Mouse (Mus musculus): Measurements from ENCODE around the gene Gm20388. TPM values are rescaled to one million over a fixed set of nuclear protein-coding genes. Genes with fewer than 3 reads are reported as not detected.

Gm20388 gene
- polyA plus RNA-seq, 2 experiments: 8.5 TPM; not detected in 1

- no peak for ATAC-seq (ENCODE audit: insufficient read depth)
- TF ChIP-seq EP300 (IDR thresholded peaks at IDR 0.05; ENCODE audit: low read depth) (no peak), CTCF (IDR thresholded peaks at IDR 0.05; ENCODE audit: low read depth) (no peak)
These were observed 406.6 kb downstream of the Gm20388 start for GRCm38 (mm10) chr8:120317118-120317824.

GRCm38 (mm10) chr8:120318476-120318991, 407.9 kb downstream of the Gm20388 start:
- no peak for DNase-seq (ENCODE audit: low read depth in 3 of 3, low spot score in 3 of 3)

More at GRCm38 (mm10) chr8:120317118-120317824, 406.6 kb downstream of the Gm20388 start:
- Histone ChIP-seq H3K9ac (replicated peaks) (no peak overlapping the region), H3K4me1 (replicated peaks; ENCODE audit: control insufficient read depth in 2 of 2, insufficient read depth in 2 of 2, low read length in 1 of 2) (peaks cover 0 to 4% of the 10 kb centered on the region in 2 experiments; a peak in 2 of 4 replicates), H3K36me3 (replicated peaks; ENCODE audit: control insufficient read depth, insufficient read depth, low read depth) (no peaks in the 10 kb centered on the region), H3K4me2 (ENCODE audit: low read depth) (no peak overlapping the region), H3K9me3 (ENCODE audit: control insufficient read depth, low read length) (no peaks in the 10 kb centered on the region), H3K4me3 (ENCODE audit: insufficient read depth in 1 of 2, low read depth in 2 of 2, low read length in 2 of 2) (no peak overlapping the region), H3K27me3 (ENCODE audit: control insufficient read depth, insufficient read depth, low read length) (no peaks in the 10 kb centered on the region), H3K27ac (no peak overlapping the region)
- WGBS (ENCODE audit: insufficient replicate concordance): 77% methylated on average over 21 of the region's 21 CpGs
- no peak for DNase-seq (ENCODE audit: low read depth in 3 of 3, low spot score in 3 of 3)

GRCm38 (mm10) chr8:120319449-120319848, 408.8 kb downstream of the Gm20388 start:
- Histone ChIP-seq H3K36me3 (replicated peaks; ENCODE audit: control insufficient read depth, insufficient read depth, low read depth) (no peaks in the 10 kb centered on the region), H3K4me2 (ENCODE audit: low read depth) (peak overlapping the region; percentile 48), H3K9ac (replicated peaks) (no peak overlapping the region), H3K4me1 (replicated peaks; ENCODE audit: control insufficient read depth in 2 of 2, insufficient read depth in 2 of 2, low read length in 1 of 2) (peaks cover 3 to 14% of the 10 kb centered on the region in 2 experiments; a peak in 3 of 4 replicates), H3K4me3 (ENCODE audit: insufficient read depth in 1 of 2, low read depth in 2 of 2, low read length in 2 of 2) (no peak overlapping the region), H3K9me3 (ENCODE audit: control insufficient read depth, low read length) (no peaks in the 10 kb centered on the region), H3K27ac (no peak overlapping the region), H3K27me3 (ENCODE audit: control insufficient read depth, insufficient read depth, low read length) (no peaks in the 10 kb centered on the region)
- ATAC-seq (ENCODE audit: insufficient read depth) (peak; percentile 77), DNase-seq (ENCODE audit: low read depth in 3 of 3, low spot score in 3 of 3) (peak; percentile 68 to 72 (median 72))
- TF ChIP-seq CTCF (IDR thresholded peaks at IDR 0.05; ENCODE audit: low read depth) (peak; percentile 100), EP300 (IDR thresholded peaks at IDR 0.05; ENCODE audit: low read depth) (no peak)
- 16% methylated on average over 7 of the region's 7 CpGs for WGBS (ENCODE audit: insufficient replicate concordance)

More at GRCm38 (mm10) chr8:120318476-120318991, 407.9 kb downstream of the Gm20388 start:
- Histone ChIP-seq H3K27me3 (ENCODE audit: control insufficient read depth, insufficient read depth, low read length) (no peaks in the 10 kb centered on the region), H3K4me1 (replicated peaks; ENCODE audit: control insufficient read depth in 2 of 2, insufficient read depth in 2 of 2, low read length in 1 of 2) (peaks cover 0 to 7% of the 10 kb centered on the region in 2 experiments; a peak in 3 of 4 replicates), H3K4me2 (ENCODE audit: low read depth) (no peak overlapping the region), H3K4me3 (ENCODE audit: insufficient read depth in 1 of 2, low read depth in 2 of 2, low read length in 2 of 2) (no peak overlapping the region), H3K27ac (no peak overlapping the region), H3K9me3 (ENCODE audit: control insufficient read depth, low read length) (no peaks in the 10 kb centered on the region), H3K36me3 (replicated peaks; ENCODE audit: control insufficient read depth, insufficient read depth, low read depth) (no peaks in the 10 kb centered on the region), H3K9ac (replicated peaks) (no peak overlapping the region)
- 71% methylated on average over 12 of the region's 12 CpGs for WGBS (ENCODE audit: insufficient replicate concordance)
- ATAC-seq (ENCODE audit: insufficient read depth): no peak
- TF ChIP-seq EP300 (IDR thresholded peaks at IDR 0.05; ENCODE audit: low read depth) (no peak), CTCF (IDR thresholded peaks at IDR 0.05; ENCODE audit: low read depth) (no peak)

GRCm38 (mm10) chr8:120320146-120320545, 409.5 kb downstream of the Gm20388 start:
- ATAC-seq (ENCODE audit: insufficient read depth): no peak
- H3K27me3 ChIP-seq (ENCODE audit: control insufficient read depth, insufficient read depth, low read length): no peaks in the 10 kb centered on the region
- H3K9me3 ChIP-seq (ENCODE audit: control insufficient read depth, low read length): no peaks in the 10 kb centered on the region
- H3K4me2 ChIP-seq (ENCODE audit: low read depth): no peak overlapping the region
- peaks cover 3 to 19% of the 10 kb centered on the region in 2 experiments; a peak in 3 of 4 replicates for H3K4me1 ChIP-seq (replicated peaks; ENCODE audit: control insufficient read depth in 2 of 2, insufficient read depth in 2 of 2, low read length in 1 of 2)
- no peak overlapping the region for H3K9ac ChIP-seq (replicated peaks)
- no peak overlapping the region for H3K4me3 ChIP-seq (ENCODE audit: insufficient read depth in 1 of 2, low read depth in 2 of 2, low read length in 2 of 2)
- WGBS (ENCODE audit: insufficient replicate concordance): 85% methylated on average over 5 of the region's 5 CpGs
- H3K36me3 ChIP-seq (replicated peaks; ENCODE audit: control insufficient read depth, insufficient read depth, low read depth): no peaks in the 10 kb centered on the region
- no peak for DNase-seq (ENCODE audit: low read depth in 3 of 3, low spot score in 3 of 3)
- TF ChIP-seq EP300 (IDR thresholded peaks at IDR 0.05; ENCODE audit: low read depth): no peak
- no peak for TF ChIP-seq CTCF (IDR thresholded peaks at IDR 0.05; ENCODE audit: low read depth)
- no peak overlapping the region for H3K27ac ChIP-seq

- no peaks in the 10 kb centered on the region for H3K36me3 ChIP-seq (replicated peaks; ENCODE audit: control insufficient read depth, insufficient read depth, low read depth)
- no peaks in the 10 kb centered on the region for H3K9me3 ChIP-seq (ENCODE audit: control insufficient read depth, low read length)
- no peak overlapping the region for H3K9ac ChIP-seq (replicated peaks)
- 27% methylated on average over 6 of the region's 6 CpGs for WGBS (ENCODE audit: insufficient replicate concordance)
- no peak overlapping the region for H3K4me2 ChIP-seq (ENCODE audit: low read depth)
- ATAC-seq (ENCODE audit: insufficient read depth) (no peak), DNase-seq (ENCODE audit: low read depth in 3 of 3, low spot score in 3 of 3) (no peak)
- H3K27me3 ChIP-seq (ENCODE audit: control insufficient read depth, insufficient read depth, low read length): no peaks in the 10 kb centered on the region
- TF ChIP-seq CTCF (IDR thresholded peaks at IDR 0.05; ENCODE audit: low read depth) (peak; percentile 91), EP300 (IDR thresholded peaks at IDR 0.05; ENCODE audit: low read depth) (no peak)
- H3K4me3 ChIP-seq (ENCODE audit: insufficient read depth in 1 of 2, low read depth in 2 of 2, low read length in 2 of 2): no peak overlapping the region
- no peak overlapping the region for H3K27ac ChIP-seq
- H3K4me1 ChIP-seq (replicated peaks; ENCODE audit: control insufficient read depth in 2 of 2, insufficient read depth in 2 of 2, low read length in 1 of 2): peaks cover 9 to 25% of the 10 kb centered on the region in 2 experiments
These were observed 411.1 kb downstream of the Gm20388 start for GRCm38 (mm10) chr8:120321724-120322123.

Measured in liver, embryonic 14.5 days (tissue).